Mouse (Mus musculus) embryonic facial prominence, embryonic 14.5 days (tissue): ENCODE results near the gene Sidt1. TPM values are rescaled to one million over a fixed set of nuclear protein-coding genes. Genes with fewer than 3 reads are reported as not detected.

Experiments
- ATAC-seq: fragments of 200-750 bp; cut with Nextera tagmentation; 2 replicates; pipeline ENCODE4 v1.8.0; 2017; ENCODE audit warnings: low read depth, moderate number of reproducible peaks, moderate TSS enrichment
- DNase-seq: peaks from one replicate; pipeline ENCODE4 v3.0.0-alpha.2; 2015; ENCODE audit warnings: low spot score
- H3K27ac ChIP-seq: fragments of 300-500 bp; sonication (generic); replicated peaks from 2 replicates; pipeline ENCODE4 v1.5.1; 2014; ENCODE audit warnings: low read depth, mild to moderate bottlenecking, low read length, moderate library complexity
- H3K27me3 ChIP-seq: fragments of 300-500 bp; sonication (generic); replicated peaks from 2 replicates; pipeline ENCODE4 v1.6.1; 2014; ENCODE audit warnings: low read length; ENCODE audit not compliant: control insufficient read depth, insufficient read depth
- H3K36me3 ChIP-seq: fragments of 300-500 bp; sonication (generic); 2 replicates; pipeline ENCODE4 v1.6.1; 2014; ENCODE audit warnings: low read length, mixed read lengths; ENCODE audit not compliant: control insufficient read depth, insufficient read depth
- H3K4me1 ChIP-seq: fragments of 300-500 bp; sonication (generic); 2 replicates; pipeline ENCODE4 v1.6.1; 2014; ENCODE audit warnings: antibody characterized with exemption, low read length; ENCODE audit not compliant: control insufficient read depth, insufficient read depth
- H3K4me2 ChIP-seq: fragments of 300-500 bp; sonication (generic); 2 replicates; pipeline ENCODE4 v1.6.1; 2014; ENCODE audit warnings: low read depth, mild to moderate bottlenecking, low read length, moderate library complexity, mixed read lengths
- H3K4me3 ChIP-seq: fragments of 300-500 bp; sonication (generic); 2 replicates; pipeline ENCODE4 v1.5.1; 2014; ENCODE audit warnings: low read depth, mild to moderate bottlenecking, low read length
- H3K9ac ChIP-seq: fragments of 300-500 bp; sonication (generic); 2 replicates; pipeline ENCODE4 v1.6.1; 2014; ENCODE audit warnings: low read depth, mild to moderate bottlenecking, low read length, moderate library complexity, mixed read lengths
- H3K9me3 ChIP-seq: fragments of 300-500 bp; sonication (generic); 2 replicates; pipeline ENCODE4 v1.6.1; 2016; ENCODE audit warnings: low read length; ENCODE audit not compliant: control insufficient read depth
- WGBS: fragments of 180-500 bp; shearing (Covaris S2); extraction: QIAGEN DNeasy Blood & Tissue Kit; methylation state at CpG from one replicate; pipeline ENCODE4 v1.1.7; 2014; 5-methylcytosine and 5-hydroxymethylcytosine counted together
- polyA plus RNA-seq: library from polyadenylated mRNA; unstranded; fragments of >200 nt; fragmentation: Nextera tagmentation; extraction: Ambion mirVana; gene quantifications from 2 replicates; pipeline ENCODE4 v1.2.1, GENCODE M21; 2014

The Sidt1 gene
- polyA plus RNA-seq = 2.0 and 2.1 TPM in 2 replicates

DNA sequence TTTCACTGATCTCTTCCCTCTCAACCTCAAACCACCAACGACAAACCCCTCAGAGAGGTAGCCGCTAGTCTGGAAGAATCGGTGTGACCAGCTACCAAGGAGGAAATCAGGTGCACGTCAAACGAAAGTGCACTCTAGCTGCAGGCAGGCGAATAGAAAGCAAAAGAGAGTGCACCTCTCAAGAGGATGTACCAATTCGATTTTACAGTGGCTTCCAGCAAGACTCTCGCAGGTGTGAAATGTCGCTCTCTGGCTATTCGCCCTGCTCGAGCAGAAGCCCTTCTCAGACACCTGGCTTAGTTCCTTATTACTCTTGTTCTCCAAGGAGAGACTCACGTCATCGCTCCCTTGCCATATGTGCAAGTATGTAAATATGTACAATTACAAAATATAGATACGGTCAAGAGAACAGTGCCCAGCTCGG lies at the start of gene Sidt1:
TSS of gene Sidt1 (minus strand) at position 336 of the 424 bp plus-strand sequence.
- no peak within 1 kb of the TSS for H3K27ac ChIP-seq
- peak within 1 kb of the TSS; percentile 63 for H3K4me3 ChIP-seq
- ATAC-seq (peak; percentile 12; the same call in 1 of the 2 replicates), DNase-seq (no peak)
- peaks cover 11% of the 10 kb centered on the region; the same call in 1 of the 2 replicates for H3K4me1 ChIP-seq
- no peaks in the 10 kb centered on the region for H3K36me3 ChIP-seq
- 6% methylated on average over 15 of the region's 15 CpGs for WGBS
- H3K9me3 ChIP-seq = no peaks in the 10 kb centered on the region
- H3K27me3 ChIP-seq = peaks cover 28% of the 10 kb centered on the region
- peak within 1 kb of the TSS; percentile 64 for H3K9ac ChIP-seq
- peak within 1 kb of the TSS; percentile 100 for H3K4me2 ChIP-seq

DNA sequence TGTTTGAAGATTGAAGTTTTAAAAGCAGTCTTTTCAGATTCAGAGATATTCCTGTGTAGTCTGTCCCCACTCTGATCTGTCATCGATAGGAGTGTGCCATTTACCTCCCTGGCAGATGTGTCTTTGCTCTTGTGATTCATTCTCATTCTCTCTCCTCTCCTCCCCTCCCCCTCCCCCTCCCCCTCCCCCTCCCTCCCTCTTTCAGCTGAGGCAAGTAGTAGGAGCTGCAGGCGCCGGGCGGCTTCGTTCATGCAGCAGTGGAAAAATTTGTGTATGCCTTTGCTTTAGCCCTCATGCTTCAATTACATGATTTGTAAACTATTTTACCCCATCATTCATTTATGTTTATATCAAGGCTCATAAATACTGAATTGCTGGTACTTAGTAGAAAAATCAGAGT lies 48.6 kb upstream of the Sidt1 start:
- no peak overlapping the region for H3K4me2 ChIP-seq
- H3K4me3 ChIP-seq = no peak overlapping the region
- no peak overlapping the region for H3K27ac ChIP-seq
- no peak for DNase-seq
- peaks cover 24% of the 10 kb centered on the region for H3K36me3 ChIP-seq
- no peaks in the 10 kb centered on the region for H3K27me3 ChIP-seq
- H3K9ac ChIP-seq = no peak overlapping the region
- ATAC-seq = no peak
- H3K9me3 ChIP-seq = no peaks in the 10 kb centered on the region
- no peaks in the 10 kb centered on the region for H3K4me1 ChIP-seq
- WGBS = 28% methylated on average over 2 of the region's 5 CpGs

DNA sequence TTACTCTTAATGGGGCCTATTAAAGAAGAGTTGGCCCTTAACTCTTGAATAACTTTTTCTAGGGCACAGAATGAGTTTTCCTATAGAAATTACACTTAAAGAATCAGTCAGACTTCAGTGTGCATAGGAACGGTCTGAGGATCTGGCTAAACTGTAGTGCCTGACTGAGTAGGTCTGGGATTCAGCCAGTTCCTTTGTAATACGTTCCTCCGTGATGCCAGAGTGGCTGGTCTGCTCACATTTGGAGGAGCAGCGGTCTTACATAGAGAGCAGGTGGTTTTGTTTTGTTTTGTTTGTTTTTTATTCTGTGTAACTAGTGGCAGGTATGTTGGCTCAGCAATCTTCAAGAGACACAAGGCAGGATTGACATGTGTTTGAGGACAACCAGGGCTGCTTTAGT lies 47.0 kb upstream of the Sidt1 start:
- no peak for ATAC-seq
- H3K9me3 ChIP-seq = no peaks in the 10 kb centered on the region
- no peak overlapping the region for H3K4me2 ChIP-seq
- peak; percentile 15 for DNase-seq
- 67% methylated on average over 4 of the region's 4 CpGs for WGBS
- no peaks in the 10 kb centered on the region for H3K4me1 ChIP-seq
- no peak overlapping the region for H3K4me3 ChIP-seq
- no peaks in the 10 kb centered on the region for H3K27me3 ChIP-seq
- no peak overlapping the region for H3K9ac ChIP-seq
- H3K36me3 ChIP-seq = peaks cover 17% of the 10 kb centered on the region
- H3K27ac ChIP-seq = no peak overlapping the region

DNA sequence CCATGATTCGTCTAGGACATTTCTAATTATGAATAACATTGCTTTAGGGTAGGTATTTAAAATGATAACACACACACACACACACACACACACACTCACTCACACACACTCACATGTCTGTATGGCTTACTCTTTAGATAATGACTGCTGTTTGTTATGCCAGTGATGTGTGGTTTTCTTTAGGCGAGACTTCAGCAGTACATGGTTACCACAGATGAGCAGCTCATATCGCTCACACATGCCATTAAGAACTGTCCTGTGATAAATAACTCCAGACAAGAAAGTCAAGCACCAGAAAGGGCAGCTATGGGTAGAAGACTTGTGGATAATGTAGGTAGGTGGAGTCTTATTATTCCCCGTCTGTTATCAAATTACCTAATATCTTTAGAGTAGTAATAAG lies 42.5 kb upstream of the Sidt1 start:
- peaks cover 36% of the 10 kb centered on the region for H3K36me3 ChIP-seq
- H3K4me2 ChIP-seq = no peak overlapping the region
- no peak overlapping the region for H3K4me3 ChIP-seq
- H3K27me3 ChIP-seq = no peaks in the 10 kb centered on the region
- H3K9ac ChIP-seq = no peak overlapping the region
- no peaks in the 10 kb centered on the region for H3K9me3 ChIP-seq
- WGBS = 89% methylated on average over 4 of the region's 4 CpGs
- DNase-seq (no peak), ATAC-seq (no peak)
- H3K4me1 ChIP-seq = no peaks in the 10 kb centered on the region
- H3K27ac ChIP-seq = no peak overlapping the region

DNA sequence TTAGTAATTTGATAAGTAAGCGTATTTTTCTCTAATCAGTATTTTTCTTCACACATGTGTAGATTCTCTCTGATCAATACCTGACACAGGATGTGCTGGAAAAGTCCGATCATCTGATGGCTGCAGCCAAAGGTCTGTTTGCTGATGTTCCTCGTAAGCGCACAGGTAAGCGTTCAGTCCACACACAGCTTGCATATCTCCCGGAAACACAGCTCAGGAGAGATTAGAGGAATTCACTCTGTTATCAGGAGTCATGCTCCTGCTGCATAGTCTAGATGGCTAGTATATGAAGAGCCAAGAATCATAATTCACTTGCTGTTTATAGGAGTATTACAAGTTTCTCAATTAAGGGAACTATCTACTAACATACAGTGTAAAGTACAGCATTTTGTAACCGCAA lies 32.5 kb upstream of the Sidt1 start:
- Histone ChIP-seq H3K9ac (no peak overlapping the region), H3K4me3 (no peak overlapping the region), H3K4me1 (no peaks in the 10 kb centered on the region), H3K27me3 (no peaks in the 10 kb centered on the region), H3K9me3 (no peaks in the 10 kb centered on the region), H3K4me2 (no peak overlapping the region), H3K27ac (no peak overlapping the region), H3K36me3 (peaks cover 50% of the 10 kb centered on the region)
- 92% methylated on average over 7 of the region's 7 CpGs for WGBS
- DNase-seq (no peak), ATAC-seq (no peak)

DNA sequence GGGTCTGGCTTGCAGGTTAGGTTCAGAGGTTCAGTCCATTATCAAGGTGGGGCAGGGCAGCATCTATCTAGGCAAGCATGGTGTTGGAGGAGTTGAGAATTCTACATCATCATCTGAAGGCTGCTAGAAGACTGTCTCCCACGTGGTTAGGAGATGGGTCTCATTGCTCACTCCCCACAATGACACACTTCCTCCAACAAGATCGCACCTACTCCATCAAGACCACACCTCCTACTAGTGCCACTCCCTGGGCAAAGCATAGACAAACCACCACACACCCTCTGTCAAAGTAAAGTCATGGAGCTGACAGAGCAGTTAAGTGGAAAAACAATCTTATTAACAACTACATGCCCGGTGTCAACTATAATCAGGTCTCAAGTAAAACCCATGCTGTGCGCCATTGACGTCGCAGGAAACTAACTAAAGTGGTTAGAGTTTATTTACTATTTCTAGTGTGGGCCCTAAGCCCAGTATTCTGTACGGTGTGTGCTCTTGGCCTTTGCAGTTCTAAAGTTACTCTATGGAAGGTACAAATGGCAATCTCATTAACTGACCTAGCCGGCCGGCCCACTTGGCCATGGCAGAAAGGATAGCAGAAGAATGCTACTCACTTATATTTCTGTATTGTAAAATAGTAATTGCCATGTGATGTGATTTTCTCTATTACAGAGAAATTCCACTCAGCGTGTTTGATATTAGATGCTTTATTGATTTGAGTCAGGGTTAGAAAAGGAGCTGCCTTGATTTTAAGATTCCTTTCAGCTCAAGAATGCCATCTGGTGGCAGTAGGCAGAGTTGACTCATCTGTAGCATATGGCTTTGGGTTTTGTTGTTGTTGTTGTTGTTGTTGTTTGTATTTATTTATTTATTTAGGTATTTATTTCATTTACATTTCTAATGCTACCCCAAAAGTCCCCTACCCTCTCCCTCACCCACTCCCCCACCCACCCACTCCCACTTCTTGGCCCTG lies 29.2 kb upstream of the Sidt1 start:
- peak; percentile 22 for DNase-seq
- no peaks in the 10 kb centered on the region for H3K4me1 ChIP-seq

DNA sequence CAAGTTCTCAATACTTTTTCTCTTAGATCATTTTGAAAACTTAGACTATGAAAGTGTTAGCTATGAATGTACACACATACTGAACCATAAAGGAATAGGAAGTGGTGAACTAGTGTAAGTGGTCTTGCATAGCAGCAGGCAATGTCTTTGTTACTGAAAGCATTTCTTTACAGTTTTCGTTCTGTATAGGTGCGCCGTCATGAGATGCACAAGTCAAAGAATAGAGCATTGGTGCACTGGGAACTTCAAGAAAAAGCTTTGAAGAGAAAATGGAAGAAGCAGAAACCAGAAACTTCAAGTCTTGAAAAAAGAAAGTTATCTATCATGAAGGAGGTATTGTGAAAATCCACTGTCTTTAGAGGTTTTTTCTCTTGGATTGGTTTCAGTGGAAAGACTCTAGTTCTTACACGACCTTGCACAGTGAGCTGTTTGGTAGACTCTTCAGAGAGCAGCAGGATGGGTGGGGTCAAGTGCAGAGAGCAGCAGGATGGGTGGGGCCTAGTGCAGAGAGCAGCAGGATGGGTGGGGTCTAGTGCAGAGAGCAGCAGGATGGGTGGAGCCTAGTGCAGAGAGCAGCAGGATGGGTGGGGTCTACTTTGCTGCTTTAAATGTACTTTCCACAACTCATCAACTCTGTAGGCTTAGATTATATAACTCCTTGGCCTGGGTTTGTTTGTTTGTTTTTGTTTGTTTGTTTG lies 24.7 kb upstream of the Sidt1 start:
- H3K27ac ChIP-seq = no peak overlapping the region
- ATAC-seq (0 out of 2 replicates have a peak, but pooled peaks have one; percentile 44), DNase-seq (peak; percentile 61)
- no peaks in the 10 kb centered on the region for H3K4me1 ChIP-seq
- H3K9ac ChIP-seq = no peak overlapping the region
- no peak overlapping the region for H3K4me2 ChIP-seq
- peaks cover 26% of the 10 kb centered on the region for H3K36me3 ChIP-seq
- no peaks in the 10 kb centered on the region for H3K27me3 ChIP-seq
- 73% methylated on average over 4 of the region's 4 CpGs for whole genome bisulfite sequencing
- H3K4me3 ChIP-seq = no peak overlapping the region
- H3K9me3 ChIP-seq = no peaks in the 10 kb centered on the region

More for the DNA sequence above, 29.2 kb upstream of the Sidt1 start:
- H3K9me3 ChIP-seq = no peaks in the 10 kb centered on the region
- no peak overlapping the region for H3K4me3 ChIP-seq
- H3K27me3 ChIP-seq = no peaks in the 10 kb centered on the region
- 80% methylated on average over 10 of the region's 10 CpGs for WGBS
- no peak for ATAC-seq
- H3K36me3 ChIP-seq = peaks cover 44% of the 10 kb centered on the region
- no peak overlapping the region for H3K4me2 ChIP-seq
- no peak overlapping the region for H3K27ac ChIP-seq
- H3K9ac ChIP-seq = no peak overlapping the region

DNA sequence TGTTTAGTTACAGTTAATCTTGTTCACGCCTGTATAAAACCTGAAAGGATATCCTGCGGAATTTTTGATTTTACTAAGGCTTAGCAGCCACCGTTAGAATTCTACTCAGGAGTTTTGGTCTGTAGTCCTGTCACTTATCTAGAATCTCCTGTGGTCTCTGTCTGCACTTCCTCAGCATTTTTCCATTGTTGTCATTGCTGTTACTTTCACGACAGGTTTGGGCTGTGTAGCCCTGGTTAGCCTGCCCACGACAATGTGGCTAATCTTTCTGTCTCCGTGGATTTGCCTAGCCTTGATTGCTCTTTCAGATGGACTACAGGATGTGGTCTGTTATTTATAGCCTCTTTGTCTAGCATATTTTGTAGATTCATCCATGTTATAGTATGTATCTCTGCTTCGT lies 23.3 kb upstream of the Sidt1 start:
- WGBS = 67% methylated on average over 7 of the region's 7 CpGs
- no peaks in the 10 kb centered on the region for H3K4me1 ChIP-seq
- H3K4me3 ChIP-seq = no peak overlapping the region
- DNase-seq (no peak), ATAC-seq (no peak)
- H3K27ac ChIP-seq = no peak overlapping the region
- peaks cover 16% of the 10 kb centered on the region for H3K36me3 ChIP-seq
- no peak overlapping the region for H3K4me2 ChIP-seq
- H3K9ac ChIP-seq = no peak overlapping the region
- H3K9me3 ChIP-seq = no peaks in the 10 kb centered on the region
- H3K27me3 ChIP-seq = no peaks in the 10 kb centered on the region
